Mouse (Mus musculus): ENCODE measurements around the gene Caln1.

- TF ChIP-seq CTCF (conservative IDR thresholded peaks at IDR 0.05; ENCODE audit: low read length) (no peak), NANOG (IDR thresholded peaks at IDR 0.05; ENCODE audit: borderline replicate concordance, low read length) (no peak), POU5F1 (IDR thresholded peaks at IDR 0.05; ENCODE audit: borderline replicate concordance, low read length) (no peak)
Measured at GRCm38 (mm10) chr5:130858706-130859105, 489.5 kb downstream of the Caln1 start.

Measured in E14TG2a.4 (cell line).